Mouse (Mus musculus) ES-Bruce4 (cell line): ENCODE measurements around the gene Wdr60. TPM values are rescaled to one million over a fixed set of nuclear protein-coding genes. Genes with fewer than 3 reads are reported as not detected.

Experiments used
- H3K27ac ChIP-seq: 2 replicates; pipeline ENCODE4 v1.5.1; 2012; ENCODE audit warnings: low read length, inconsistent platforms; ENCODE audit not compliant: insufficient read depth
- H3K27me3 ChIP-seq: 2 replicates; pipeline ENCODE4 v1.6.1; 2012; ENCODE audit warnings: mild to moderate bottlenecking, low read length, inconsistent platforms; ENCODE audit not compliant: control insufficient read depth, poor library complexity, insufficient read depth, severe bottlenecking
- H3K36me3 ChIP-seq: 2 replicates; pipeline ENCODE4 v1.6.1; 2012; ENCODE audit warnings: inconsistent platforms, mild to moderate bottlenecking, low read length, moderate library complexity; ENCODE audit not compliant: control insufficient read depth, poor library complexity, insufficient read depth, severe bottlenecking
- H3K4me1 ChIP-seq: one replicate; pipeline ENCODE4 v1.8.1; 2011; ENCODE audit warnings: low read length; ENCODE audit not compliant: control insufficient read depth, insufficient read depth
- H3K4me3 ChIP-seq: 2 replicates; pipeline ENCODE4 v1.5.1; 2011; ENCODE audit warnings: low read depth, mild to moderate bottlenecking, low read length
- H3K9ac ChIP-seq: 2 replicates; pipeline ENCODE4 v1.6.1; 2012; ENCODE audit warnings: low read depth, mild to moderate bottlenecking, inconsistent platforms; ENCODE audit not compliant: poor library complexity, severe bottlenecking
- H3K9me3 ChIP-seq: replicated peaks from 2 replicates; pipeline ENCODE4 v1.6.1; 2012; ENCODE audit warnings: mild to moderate bottlenecking, low read length, inconsistent platforms; ENCODE audit not compliant: control insufficient read depth, poor library complexity, insufficient read depth, severe bottlenecking
- CTCF ChIP-seq: IDR thresholded peaks from one replicate; pipeline ENCODE4 v1.8.1; 2011; ENCODE audit warnings: low read depth, low read length
- EP300 ChIP-seq: IDR thresholded peaks from 2 replicates; pipeline ENCODE4 v1.6.1; 2011; ENCODE audit warnings: low read depth, low read length; ENCODE audit not compliant: insufficient read depth
- POLR2A ChIP-seq: IDR thresholded peaks from one replicate; pipeline ENCODE4 v1.8.1; 2011; ENCODE audit warnings: low read length; ENCODE audit not compliant: insufficient read depth
- polyA plus RNA-seq: library from polyadenylated mRNA; stranded (reverse); fragments of >200 nt; gene quantifications from 2 replicates; pipeline ENCODE4 v1.2.4, GENCODE M21; 2011; ENCODE audit warnings: low read depth; ENCODE audit not compliant: missing spikeins, insufficient read depth, insufficient read length

Wdr60 gene
- polyA plus RNA-seq, 1 experiment = 9.1 TPM

DNA sequence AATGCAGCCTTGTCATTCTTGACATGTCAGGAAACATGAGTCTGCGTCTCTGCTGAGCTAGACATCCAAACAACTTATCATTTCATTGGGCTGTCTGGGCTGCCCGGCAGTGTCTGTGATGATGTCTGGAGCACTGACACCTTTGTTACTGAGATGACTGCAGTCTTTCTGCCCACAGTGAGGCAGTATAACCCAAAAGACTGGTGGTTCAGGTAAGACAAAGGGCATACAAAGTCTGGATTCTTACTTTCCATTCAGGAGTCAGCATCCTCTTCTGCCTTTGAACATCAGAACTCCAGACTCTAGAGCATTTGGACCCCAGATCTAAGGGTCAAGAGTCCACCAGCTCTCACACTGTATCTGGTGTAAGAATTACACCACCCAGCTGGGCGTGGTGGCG is 27.5 kb downstream of the Wdr60 start:
- H3K4me1 ChIP-seq = no peaks in the 10 kb centered on the region
- H3K4me3 ChIP-seq = no peak overlapping the region
- no peaks in the 10 kb centered on the region for H3K36me3 ChIP-seq
- H3K27ac ChIP-seq = no peak overlapping the region
- H3K9ac ChIP-seq = no peak overlapping the region
- no peaks in the 10 kb centered on the region for H3K9me3 ChIP-seq
- no peaks in the 10 kb centered on the region for H3K27me3 ChIP-seq
- TF ChIP-seq POLR2A (no peak), CTCF (no peak), EP300 (no peak)

DNA sequence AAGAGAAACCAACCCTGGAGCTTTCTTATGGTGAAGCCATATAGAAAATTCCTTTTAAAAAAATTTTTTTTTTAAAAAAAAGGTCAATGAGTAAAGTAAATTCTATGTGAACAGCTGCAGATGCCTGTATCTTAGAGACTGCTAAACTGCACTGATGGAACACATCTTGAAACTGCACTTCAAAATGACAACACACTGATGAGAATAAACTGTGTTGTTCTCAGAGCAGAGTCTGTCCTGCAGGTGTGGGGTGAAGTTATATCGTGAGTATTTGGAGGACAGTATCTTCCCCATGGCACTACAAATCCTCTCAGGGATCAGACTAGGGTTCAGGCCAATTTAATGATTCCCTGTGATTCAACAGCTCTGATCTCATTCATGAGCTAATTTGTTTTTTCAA is 30.8 kb downstream of the Wdr60 start:
- no peaks in the 10 kb centered on the region for H3K27me3 ChIP-seq
- no peaks in the 10 kb centered on the region for H3K36me3 ChIP-seq
- H3K9me3 ChIP-seq = no peaks in the 10 kb centered on the region
- no peak overlapping the region for H3K27ac ChIP-seq
- TF ChIP-seq POLR2A = no peak
- no peak for TF ChIP-seq EP300
- no peak for TF ChIP-seq CTCF
- H3K9ac ChIP-seq = no peak overlapping the region
- H3K4me1 ChIP-seq = no peaks in the 10 kb centered on the region
- no peak overlapping the region for H3K4me3 ChIP-seq

DNA sequence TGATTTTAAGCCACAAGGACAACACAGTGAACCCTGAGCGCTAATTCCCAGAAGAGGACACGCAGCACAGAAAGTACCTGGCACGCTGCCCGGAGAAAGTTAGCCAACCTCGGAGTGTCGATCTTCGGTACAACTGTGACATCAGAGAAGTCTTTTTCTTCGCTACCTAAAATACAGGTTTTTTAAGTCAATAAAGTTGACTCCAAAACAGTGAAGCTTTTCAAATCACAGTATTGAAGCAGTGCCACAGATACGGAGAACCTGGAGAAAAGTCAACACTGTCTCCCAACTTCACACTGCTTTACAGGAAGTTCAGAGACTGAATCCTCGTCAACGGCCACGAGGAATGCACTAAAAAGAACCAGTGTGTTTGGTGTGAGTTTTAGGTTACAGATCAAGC is 31.2 kb downstream of the Wdr60 start:
- Histone ChIP-seq H3K27ac (no peak overlapping the region), H3K9me3 (no peaks in the 10 kb centered on the region), H3K9ac (no peak overlapping the region), H3K27me3 (no peaks in the 10 kb centered on the region), H3K4me1 (no peaks in the 10 kb centered on the region), H3K36me3 (no peaks in the 10 kb centered on the region), H3K4me3 (no peak overlapping the region)
- TF ChIP-seq POLR2A (no peak), CTCF (no peak), EP300 (no peak)

DNA sequence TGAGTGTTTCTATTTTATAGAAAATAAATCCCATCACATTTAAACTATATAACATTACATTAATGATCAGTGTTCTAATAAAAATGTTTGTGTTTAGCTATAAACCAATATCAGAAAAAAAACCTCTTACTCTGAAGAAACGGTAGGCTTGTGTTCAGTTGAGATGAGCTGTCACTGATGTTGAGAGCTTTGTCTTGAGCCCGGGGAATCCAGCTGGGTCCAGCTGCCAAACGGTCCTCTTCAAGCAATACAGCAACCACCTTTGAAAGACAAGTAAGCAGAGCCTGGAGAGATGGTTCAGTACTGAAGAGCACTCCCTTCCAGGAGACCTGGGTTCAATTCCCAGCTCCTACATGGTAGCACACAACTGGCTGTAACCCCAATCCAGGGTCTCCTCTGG is 33.4 kb downstream of the Wdr60 start:
- Histone ChIP-seq H3K27ac (no peak overlapping the region), H3K4me3 (no peak overlapping the region), H3K4me1 (no peaks in the 10 kb centered on the region), H3K27me3 (no peaks in the 10 kb centered on the region), H3K9me3 (no peaks in the 10 kb centered on the region), H3K9ac (no peak overlapping the region), H3K36me3 (no peaks in the 10 kb centered on the region)
- TF ChIP-seq POLR2A (no peak), CTCF (no peak), EP300 (no peak)

DNA sequence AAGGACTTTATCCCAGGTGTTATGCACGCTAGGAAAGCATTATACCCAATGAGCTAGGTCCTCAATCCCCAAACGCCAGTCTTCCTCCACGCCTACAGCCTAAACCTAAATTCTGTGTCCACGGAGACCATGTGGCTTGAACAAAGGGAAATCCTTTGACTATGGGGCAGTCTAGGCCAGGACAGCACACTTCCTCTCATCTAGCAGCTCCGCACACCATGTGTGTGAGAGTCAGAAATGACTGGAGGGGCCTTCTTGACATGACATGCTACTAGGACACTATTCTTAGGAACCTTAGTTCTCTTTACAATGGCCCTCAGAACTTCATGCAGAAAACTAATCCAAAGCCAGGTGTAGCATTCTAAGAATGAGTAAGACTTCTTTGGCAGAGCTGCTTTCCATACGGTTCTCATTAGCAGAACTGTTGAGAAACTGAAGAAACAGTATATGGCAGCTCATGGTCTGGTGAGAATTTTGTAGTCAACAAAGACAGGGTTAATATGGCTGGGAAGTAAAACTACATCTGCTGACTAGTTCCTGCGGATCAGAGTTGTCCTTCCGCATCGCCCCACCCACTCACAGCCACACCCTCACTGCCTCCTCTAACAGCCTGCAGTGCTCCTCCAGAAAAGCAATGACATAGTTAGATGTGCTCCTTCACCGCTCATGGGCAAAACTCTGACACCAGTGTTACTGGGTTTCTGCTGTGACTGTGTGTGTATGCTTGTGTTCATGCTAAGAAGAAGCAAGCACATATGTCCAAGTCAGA is 36.3 kb downstream of the Wdr60 start:
- no peak overlapping the region for H3K27ac ChIP-seq
- no peaks in the 10 kb centered on the region for H3K4me1 ChIP-seq
- no peaks in the 10 kb centered on the region for H3K9me3 ChIP-seq
- TF ChIP-seq EP300 = no peak
- no peak for TF ChIP-seq POLR2A
- no peak for TF ChIP-seq CTCF
- no peaks in the 10 kb centered on the region for H3K27me3 ChIP-seq
- H3K9ac ChIP-seq = no peak overlapping the region
- H3K36me3 ChIP-seq = no peaks in the 10 kb centered on the region
- H3K4me3 ChIP-seq = no peak overlapping the region

DNA sequence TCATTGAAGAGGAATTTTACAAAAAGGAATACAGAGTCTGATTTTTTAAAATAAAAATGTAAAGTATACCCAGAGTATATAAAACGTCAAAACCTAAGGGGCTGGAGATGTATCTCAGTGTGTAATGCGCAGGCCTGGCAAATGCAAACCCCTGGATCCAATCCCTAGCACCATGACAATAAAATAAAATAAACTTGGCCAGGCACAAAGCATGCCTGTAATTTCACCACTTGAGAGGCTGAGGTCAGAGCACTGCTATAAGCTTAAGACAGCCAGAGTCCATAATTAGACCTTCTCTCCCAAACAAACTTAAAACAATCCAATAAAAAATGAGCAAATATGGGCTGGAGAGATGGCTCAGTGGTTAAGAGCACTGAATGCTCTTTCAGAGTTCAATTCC is 39.7 kb downstream of the Wdr60 start:
- Histone ChIP-seq H3K27me3 (no peaks in the 10 kb centered on the region), H3K9me3 (no peaks in the 10 kb centered on the region), H3K36me3 (no peaks in the 10 kb centered on the region), H3K4me1 (no peaks in the 10 kb centered on the region), H3K4me3 (no peak overlapping the region), H3K9ac (no peak overlapping the region), H3K27ac (no peak overlapping the region)
- TF ChIP-seq POLR2A = no peak
